Mouse (Mus musculus) erythroblast, embryonic 14.5 days (primary cell): ENCODE measurements around the gene Tymp.

Experiments used
- GATA1 ChIP-seq: IDR thresholded peaks from 2 replicates; pipeline ENCODE4 v1.6.1; 2012; ENCODE audit warnings: low read length, inconsistent platforms, mixed read lengths
- TAL1 ChIP-seq: IDR thresholded peaks from 3 replicates; pipeline ENCODE4 v1.6.1; 2012; ENCODE audit warnings: low read length, inconsistent platforms, mixed read lengths

DNA sequence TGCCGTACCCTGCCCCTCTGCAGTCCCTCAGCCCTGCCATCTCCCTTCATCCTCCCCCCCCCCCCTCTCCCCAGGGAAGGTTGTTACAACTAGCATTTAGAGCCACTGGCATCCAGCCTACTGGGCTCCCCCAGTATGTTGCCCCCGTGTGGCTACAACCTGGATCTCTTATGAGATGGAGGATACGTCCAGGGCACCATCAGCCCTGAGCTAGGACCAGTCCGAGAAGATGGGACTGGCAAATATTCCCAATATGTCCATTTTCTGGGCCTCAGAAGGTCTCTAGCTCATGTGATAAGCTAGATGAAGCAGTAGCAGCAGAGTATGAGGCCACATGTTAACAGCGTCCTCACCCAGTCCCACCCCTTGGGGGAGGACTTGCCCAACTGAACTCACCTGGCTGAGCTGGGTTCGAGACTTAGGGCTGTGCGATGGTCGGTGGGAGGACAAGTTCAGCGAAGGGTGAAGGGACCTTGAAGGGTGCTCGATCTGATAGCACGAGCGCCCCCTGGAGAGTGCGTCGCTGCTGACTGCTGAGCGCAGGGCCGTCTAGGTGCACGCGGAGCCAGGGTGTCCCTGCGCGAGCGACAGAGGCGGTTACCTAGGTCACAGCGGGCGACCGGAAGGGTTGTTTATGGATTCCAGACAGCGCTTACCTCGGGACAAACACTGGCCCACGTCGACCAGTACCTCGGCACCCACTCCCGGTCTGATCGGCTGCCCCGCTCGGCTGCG, 3.6 kb downstream of the Tymp start:
- TF ChIP-seq GATA1 = peak; percentile 52; the same call in 1 of the 2 replicates
- no peak for TF ChIP-seq TAL1
